Mouse (Mus musculus) kidney, embryonic 14.5 days (tissue): ENCODE measurements around the gene Cox19. TPM values are rescaled to one million over a fixed set of nuclear protein-coding genes. Genes with fewer than 3 reads are reported as not detected.
"Not testable (repeated sequence)": the region's sequence is repeated elsewhere in the genome, so short reads cannot be mapped to it uniquely, and the experiment has no call there.

Experiments
- ATAC-seq: fragments of 200-750 bp; cut with Nextera tagmentation; 2 replicates; pipeline ENCODE4 v1.8.0; 2017; ENCODE audit warnings: moderate number of reproducible peaks, mild to moderate bottlenecking, moderate TSS enrichment, moderate library complexity; ENCODE audit not compliant: low FRiP score, low TSS enrichment
- H3K27ac ChIP-seq: fragments of 300-500 bp; sonication (generic); 2 replicates; pipeline ENCODE4 v1.5.1; 2014; ENCODE audit warnings: low read depth, mild to moderate bottlenecking, low read length, moderate library complexity, mixed read lengths
- H3K27me3 ChIP-seq: fragments of 300-500 bp; sonication (generic); 2 replicates; pipeline ENCODE4 v1.6.1; 2014; ENCODE audit warnings: mild to moderate bottlenecking, low read length; ENCODE audit not compliant: control insufficient read depth, insufficient read depth
- H3K36me3 ChIP-seq: fragments of 300-500 bp; sonication (generic); 2 replicates; pipeline ENCODE4 v1.6.1; 2014; ENCODE audit warnings: low read length, mixed read lengths; ENCODE audit not compliant: control insufficient read depth, insufficient read depth
- H3K4me1 ChIP-seq: fragments of 300-500 bp; sonication (generic); 2 replicates; pipeline ENCODE4 v1.6.1; 2014; ENCODE audit warnings: low read length, mixed read lengths; ENCODE audit not compliant: control insufficient read depth, insufficient read depth
- H3K4me2 ChIP-seq: fragments of 300-500 bp; sonication (generic); replicated peaks from 2 replicates; pipeline ENCODE4 v1.6.1; 2014; ENCODE audit warnings: low read depth, mild to moderate bottlenecking, low read length
- H3K4me3 ChIP-seq: fragments of 300-500 bp; sonication (generic); 2 replicates; pipeline ENCODE4 v1.5.1; 2014; ENCODE audit warnings: mild to moderate bottlenecking, low read length
- H3K9ac ChIP-seq: fragments of 300-500 bp; sonication (generic); 2 replicates; pipeline ENCODE4 v1.6.1; 2014; ENCODE audit warnings: low read depth, mild to moderate bottlenecking, low read length, moderate library complexity
- H3K9me3 ChIP-seq: fragments of 300-500 bp; sonication (generic); 2 replicates; pipeline ENCODE4 v1.6.1; 2016; ENCODE audit warnings: low read length; ENCODE audit not compliant: control insufficient read depth
- WGBS: fragments of 180-500 bp; shearing (Covaris S2); extraction: QIAGEN DNeasy Blood & Tissue Kit; methylation state at CpG from one replicate; pipeline ENCODE4 v1.1.7; 2014; 5-methylcytosine and 5-hydroxymethylcytosine counted together
- polyA plus RNA-seq: library from polyadenylated mRNA; unstranded; fragments of >200 nt; fragmentation: Nextera tagmentation; extraction: Ambion mirVana; gene quantifications from 2 replicates; pipeline ENCODE4 v1.2.1, GENCODE M21; 2014

The Cox19 gene
- polyA plus RNA-seq, 1 experiment from 2014 or later, result 105 TPM

GRCm38 (mm10) chr5:139392219-139393196 is 41.3 kb upstream of the Cox19 start:
- H3K9me3 ChIP-seq, result no peaks in the 10 kb centered on the region
- 93% methylated on average over 37 of the region's 37 CpGs for WGBS
- peaks cover 23% of the 10 kb centered on the region for H3K4me1 ChIP-seq

GRCm38 (mm10) chr5:139391309-139391990 is 40.2 kb upstream of the Cox19 start:
- H3K27ac ChIP-seq, result no peak overlapping the region
- WGBS, result 70% methylated on average over 11 of the region's 11 CpGs
- no peak overlapping the region for H3K9ac ChIP-seq
- no peaks in the 10 kb centered on the region for H3K27me3 ChIP-seq
- ATAC-seq, result no peak
- no peak overlapping the region for H3K4me2 ChIP-seq
- H3K4me3 ChIP-seq, result no peak overlapping the region
- H3K9me3 ChIP-seq, result no peaks in the 10 kb centered on the region
- 0 out of 2 replicates have a peak, but pooled peaks cover 6% of the 10 kb centered on the region for H3K36me3 ChIP-seq
- peaks cover 27% of the 10 kb centered on the region for H3K4me1 ChIP-seq

More at GRCm38 (mm10) chr5:139392219-139393196, 41.3 kb upstream of the Cox19 start:
- no peaks in the 10 kb centered on the region for H3K27me3 ChIP-seq
- H3K36me3 ChIP-seq, result 0 out of 2 replicates have a peak, but pooled peaks cover 6% of the 10 kb centered on the region
- no peak overlapping the region for H3K9ac ChIP-seq
- H3K4me2 ChIP-seq, result no peak overlapping the region
- H3K4me3 ChIP-seq, result no peak overlapping the region
- ATAC-seq, result no peak
- no peak overlapping the region for H3K27ac ChIP-seq

GRCm38 (mm10) chr5:139390324-139391119 is 39.3 kb upstream of the Cox19 start:
- WGBS, result 74% methylated on average over 5 of the region's 5 CpGs
- not testable (repeated sequence) for ATAC-seq, H3K4me2 ChIP-seq, H3K27me3 ChIP-seq, H3K36me3 ChIP-seq, H3K4me3 ChIP-seq, H3K9ac ChIP-seq, H3K9me3 ChIP-seq, H3K27ac ChIP-seq
- H3K4me1 ChIP-seq, result peaks cover 31% of the 10 kb centered on the region

GRCm38 (mm10) chr5:139389676-139390061 is 38.5 kb upstream of the Cox19 start:
- WGBS, result 17% methylated on average over 6 of the region's 6 CpGs
- Histone ChIP-seq H3K4me2 (no peak overlapping the region), H3K4me3 (no peak overlapping the region), H3K4me1 (peaks cover 40% of the 10 kb centered on the region), H3K36me3 (0 out of 2 replicates have a peak, but pooled peaks cover 6% of the 10 kb centered on the region), H3K27ac (peak overlapping the region; percentile 63; the same call in 1 of the 2 replicates), H3K27me3 (no peaks in the 10 kb centered on the region), H3K9me3 (no peaks in the 10 kb centered on the region), H3K9ac (no peak overlapping the region)
- ATAC-seq, result peak; percentile 64

GRCm38 (mm10) chr5:139388694-139389675 is 37.8 kb upstream of the Cox19 start:
- H3K4me1 ChIP-seq, result peaks cover 46% of the 10 kb centered on the region
- WGBS, result 60% methylated on average over 17 of the region's 17 CpGs
- no peak overlapping the region for H3K4me2 ChIP-seq
- 0 out of 2 replicates have a peak, but pooled peaks cover 6% of the 10 kb centered on the region for H3K36me3 ChIP-seq
- no peaks in the 10 kb centered on the region for H3K9me3 ChIP-seq
- no peaks in the 10 kb centered on the region for H3K27me3 ChIP-seq
- no peak overlapping the region; the same call in 1 of the 2 replicates for H3K9ac ChIP-seq
- no peak overlapping the region for H3K4me3 ChIP-seq
- peak overlapping the region; percentile 63; the same call in 1 of the 2 replicates for H3K27ac ChIP-seq
- ATAC-seq, result no peak

GRCm38 (mm10) chr5:139388195-139388570 is 37.0 kb upstream of the Cox19 start:
- Histone ChIP-seq H3K36me3 (0 out of 2 replicates have a peak, but pooled peaks cover 6% of the 10 kb centered on the region), H3K9me3 (no peaks in the 10 kb centered on the region), H3K27me3 (no peaks in the 10 kb centered on the region), H3K4me1 (peaks cover 50% of the 10 kb centered on the region), H3K27ac (peak overlapping the region; percentile 63; the same call in 1 of the 2 replicates), H3K9ac (no peak overlapping the region), H3K4me3 (no peak overlapping the region), H3K4me2 (no peak overlapping the region)
- 42% methylated on average over 4 of the region's 4 CpGs for whole genome bisulfite sequencing
- ATAC-seq, result no peak

GRCm38 (mm10) chr5:139387329-139388194 is 36.3 kb upstream of the Cox19 start:
- Histone ChIP-seq H3K4me1 (peaks cover 54% of the 10 kb centered on the region), H3K4me2 (no peak overlapping the region), H3K27me3 (no peaks in the 10 kb centered on the region), H3K36me3 (0 out of 2 replicates have a peak, but pooled peaks cover 2% of the 10 kb centered on the region), H3K9ac (no peak overlapping the region; the same call in 1 of the 2 replicates), H3K9me3 (no peaks in the 10 kb centered on the region), H3K27ac (peak overlapping the region; percentile 63), H3K4me3 (no peak overlapping the region)
- no peak for ATAC-seq
- 62% methylated on average over 10 of the region's 10 CpGs for WGBS
